ENCODE assay signal across 35 mouse cellular contexts in genomic region chr3:122848410-122849034, GRCm38 (mm10). TPM values are rescaled to one million over a fixed set of nuclear protein-coding genes. Genes with fewer than 3 reads are reported as not detected.
DNase-seq lines count a peak whose midpoint lies in the region; ATAC-seq and TF ChIP-seq lines count a peak whose summit lies in the region.
"Had no signal": no experiment of that assay in that cellular context is flagged by ENCODE, and none has a peak within 500 bp of the region (broad histone marks: within the 10 kb centered on the region; RNA-seq: fewer than 3 reads in every experiment).

No protein-coding gene starts in this region.

- H3K4me3 ChIP-seq in heart, embryonic 10.5 days, result no peak overlapping the region
- no peak overlapping the region for H3K4me3 ChIP-seq in lung, embryonic 14.5 days (ENCODE audit: low read depth, low read length)
- H3K4me3 ChIP-seq in intestine, embryonic 16.5 days (ENCODE audit: low read length), result no peak overlapping the region
- H3K4me3 ChIP-seq: forebrain, embryonic 15.5 days; limb, embryonic 12.5 days; liver, embryonic 13.5 days; megakaryocyte, embryonic 14.5 days; midbrain, embryonic 13.5 days had no signal

- no peaks in the 10 kb centered on the region for H3K27me3 ChIP-seq in heart, embryonic 10.5 days (ENCODE audit: insufficient read depth, poor library complexity, severe bottlenecking)
- no peaks in the 10 kb centered on the region for H3K27me3 ChIP-seq in lung, embryonic 14.5 days (ENCODE audit: insufficient read depth, low read length)
- no peaks in the 10 kb centered on the region for H3K27me3 ChIP-seq in intestine, embryonic 16.5 days (replicated peaks; ENCODE audit: control insufficient read depth, insufficient read depth, low read length)
- H3K27me3 ChIP-seq: CH12.LX; forebrain, embryonic 15.5 days; limb, embryonic 12.5 days; liver, embryonic 13.5 days; megakaryocyte, embryonic 14.5 days; midbrain, embryonic 13.5 days had no signal

- peak; percentile 82; the same call in 1 of the 2 replicates for ATAC-seq in lung, embryonic 14.5 days (ENCODE audit: insufficient read depth)
- ATAC-seq in intestine, embryonic 16.5 days, result no peak
- ATAC-seq: activated CD4-positive, CD25-positive, alpha-beta regulatory T cell, adult 4 months; forebrain, embryonic 15.5 days; hindbrain, embryonic 16.5 days; midbrain, embryonic 13.5 days had no signal

- 0 out of 2 replicates have a peak overlapping the region, but pooled peaks have one; percentile 17 for H3K27ac ChIP-seq in heart, embryonic 10.5 days
- peak overlapping the region; percentile 37 for H3K27ac ChIP-seq in lung, embryonic 14.5 days (ENCODE audit: low read depth)
- H3K27ac ChIP-seq in intestine, embryonic 16.5 days (ENCODE audit: low read length), result peak overlapping the region; percentile 56; the same call in 1 of the 2 replicates
- H3K27ac ChIP-seq: forebrain, embryonic 15.5 days; limb, embryonic 12.5 days; liver, embryonic 13.5 days; midbrain, embryonic 13.5 days had no signal

- H3K36me3 ChIP-seq in heart, embryonic 10.5 days, result peaks cover 9% of the 10 kb centered on the region
- H3K36me3 ChIP-seq in lung, embryonic 14.5 days (ENCODE audit: insufficient read depth), result peaks cover 34% of the 10 kb centered on the region
- H3K36me3 ChIP-seq in intestine, embryonic 16.5 days (ENCODE audit: control insufficient read depth, insufficient read depth, low read length), result peaks cover 6% of the 10 kb centered on the region
- H3K36me3 ChIP-seq: G1E had no signal

- no peak for DNase-seq in heart, embryonic 10.5 days (ENCODE audit: low spot score)
- no peak for DNase-seq in heart, postnatal 4 days
- peak; percentile 61 for DNase-seq in lung, embryonic 14.5 days
- DNase-seq in lung, adult 18-20 months, result no peak
- DNase-seq in 416B (ENCODE audit: low read depth), result peak; percentile 14
- DNase-seq in spleen, postnatal 36 days (ENCODE audit: low spot score in 2 of 2), result no peak
- DNase-seq in spleen, postnatal 14 days (ENCODE audit: low spot score in 2 of 2), result no peak
- DNase-seq: adrenal gland, postnatal 14 days; B cell, adult 2 months; cerebellum, adult 2 months; cerebellum, postnatal 36 days; embryo, embryonic 11 days; gastrocnemius, postnatal 10 days; kidney, adult 2 months; kidney, postnatal 36 days; layer of hippocampus, postnatal 36 days; liver, embryonic 13.5 days; lung, postnatal 14 days; thymus, postnatal 25 days had no signal

- H3K9me3 ChIP-seq in heart, embryonic 10.5 days, result no peaks in the 10 kb centered on the region
- H3K9me3 ChIP-seq in lung, embryonic 14.5 days (ENCODE audit: low read depth, low read length), result no peaks in the 10 kb centered on the region
- 0 out of 2 replicates have a peak, but pooled peaks cover 2% of the 10 kb centered on the region for H3K9me3 ChIP-seq in intestine, embryonic 16.5 days (ENCODE audit: control insufficient read depth, low read length)
- H3K9me3 ChIP-seq: forebrain, embryonic 15.5 days; G1E; liver, embryonic 13.5 days; megakaryocyte, embryonic 14.5 days had no signal

- WGBS in heart, embryonic 10.5 days, result 55% methylated on average over 5 of the region's 5 CpGs
- 30% methylated on average over 5 of the region's 5 CpGs for WGBS in lung, embryonic 14.5 days
- 41% methylated on average over 5 of the region's 5 CpGs for WGBS in intestine, embryonic 16.5 days

- no peak overlapping the region for H3K4me2 ChIP-seq in lung, embryonic 14.5 days
- no peak overlapping the region for H3K4me2 ChIP-seq in intestine, embryonic 16.5 days (ENCODE audit: low read depth, low read length)
- H3K4me2 ChIP-seq: forebrain, embryonic 15.5 days; limb, embryonic 12.5 days; liver, embryonic 13.5 days; midbrain, embryonic 13.5 days had no signal

- no peak for TF ChIP-seq CTCF in lung, embryonic 14.5 days (IDR thresholded peaks at IDR 0.05; ENCODE audit: low read depth)

- H3K9ac ChIP-seq in lung, embryonic 14.5 days, result no peak overlapping the region
- H3K9ac ChIP-seq in intestine, embryonic 16.5 days (ENCODE audit: low read depth, low read length), result no peak overlapping the region
- H3K9ac ChIP-seq: forebrain, embryonic 15.5 days; limb, embryonic 12.5 days; liver, embryonic 13.5 days; midbrain, embryonic 13.5 days had no signal

- H3K4me1 ChIP-seq in heart, embryonic 10.5 days, result 0 out of 2 replicates have a peak, but pooled peaks cover 3% of the 10 kb centered on the region
- H3K4me1 ChIP-seq in lung, embryonic 14.5 days (ENCODE audit: insufficient read depth), result no peaks in the 10 kb centered on the region
- peaks cover 2% of the 10 kb centered on the region; the same call in 1 of the 2 replicates for H3K4me1 ChIP-seq in intestine, embryonic 16.5 days (ENCODE audit: control insufficient read depth, insufficient read depth, low read length)
- H3K4me1 ChIP-seq: forebrain, embryonic 15.5 days; limb, embryonic 12.5 days; liver, embryonic 13.5 days; midbrain, embryonic 13.5 days had no signal

RNA-seq across cellular contexts. Expression of gene Fabp2, which starts 46.4 kb away (rescaled TPM):
- 0.41 TPM in 1 of 2 replicates, not detected in the other for polyA plus RNA-seq in heart, embryonic 10.5 days (2016; fragmentation: Nextera tagmentation; extraction: Ambion mirVana)
- total RNA-seq in heart, postnatal 4 days (2021), result not detected
- polyA plus RNA-seq in lung, embryonic 14.5 days (2014; fragmentation: Nextera tagmentation; extraction: Ambion mirVana), result not detected in 2 replicates
- 1,335 and 2,162 TPM in 2 replicates for polyA plus RNA-seq in intestine, embryonic 16.5 days (2015; fragmentation: Nextera tagmentation; extraction: Ambion mirVana)
- total RNA-seq: CH12.LX; G1E; gastrocnemius, postnatal 10 days; granulocyte monocyte progenitor cell, adult 5-6 weeks; heart, postnatal 25 days; layer of hippocampus, adult 8-10 months; layer of hippocampus, postnatal 36 days; left cerebral cortex, postnatal 10 days; monocyte, adult 5-6 weeks had no signal
- polyA plus RNA-seq: activated CD4-positive, CD25-positive, alpha-beta regulatory T cell, adult 4 months; cerebellum, adult 2 months; forebrain, embryonic 15.5 days; G1E; heart, embryonic 14.5 days; hindbrain, embryonic 16.5 days; kidney, adult 2 months; limb, embryonic 12.5 days; midbrain, embryonic 13.5 days; neural tube, embryonic 11.5 days had no signal

Comparison
In these comparisons a context has a peak if more than half of its experiments do, and no peak if none do; other contexts are left out.
1. DNase-seq: peak in lung, embryonic 14.5 days (single experiment) and 416B (single experiment); none in heart, embryonic 10.5 days (single experiment), heart, postnatal 4 days (single experiment), lung, adult 18-20 months (0 of 2), spleen, postnatal 36 days (0 of 2) and spleen, postnatal 14 days (0 of 2).
2. RNA of gene Fabp2, which starts 46.4 kb away (polyA plus RNA-seq): 1,335 to 2,162 TPM in intestine, embryonic 16.5 days; 0.41 TPM in heart, embryonic 10.5 days and not detected in lung, embryonic 14.5 days; every median in the first group is over 100 times any median in the second.
3. Peak in every context shown above with its lines, with median percentiles within 50 percentile points of each other: H3K27ac ChIP-seq.